Mouse (Mus musculus) stomach, postnatal 0 days (tissue): ENCODE data around the gene Zfp423. TPM values are rescaled to one million over a fixed set of nuclear protein-coding genes. Genes with fewer than 3 reads are reported as not detected.

Experiments
- ATAC-seq: fragments of 200-750 bp; cut with Nextera tagmentation; 2 replicates; pipeline ENCODE4 v1.8.0; 2017; ENCODE audit not compliant: low FRiP score, low TSS enrichment
- DNase-seq: peaks from one replicate; pipeline ENCODE4 v3.0.0-alpha.2; 2016; ENCODE audit warnings: low spot score
- H3K27ac ChIP-seq: fragments of 300-500 bp; sonication (generic); replicated peaks from 2 replicates; pipeline ENCODE4 v1.5.1; 2014; ENCODE audit warnings: mild to moderate bottlenecking, control low read depth
- H3K27me3 ChIP-seq: fragments of 300-500 bp; sonication (generic); 2 replicates; pipeline ENCODE4 v1.6.1; 2014; ENCODE audit warnings: low read length; ENCODE audit not compliant: control insufficient read depth, insufficient read depth
- H3K36me3 ChIP-seq: fragments of 300-500 bp; sonication (generic); 2 replicates; pipeline ENCODE4 v1.6.1; 2014; ENCODE audit warnings: low read length, mixed read lengths; ENCODE audit not compliant: control insufficient read depth, insufficient read depth
- H3K4me1 ChIP-seq: fragments of 300-500 bp; sonication (generic); replicated peaks from 2 replicates; pipeline ENCODE4 v1.6.1; 2014; ENCODE audit warnings: antibody characterized with exemption; ENCODE audit not compliant: control insufficient read depth, insufficient read depth
- H3K4me2 ChIP-seq: fragments of 300-500 bp; sonication (generic); replicated peaks from 2 replicates; pipeline ENCODE4 v1.6.1; 2014; ENCODE audit warnings: low read depth, mild to moderate bottlenecking, control low read depth, moderate library complexity
- H3K4me3 ChIP-seq: fragments of 300-500 bp; sonication (generic); 2 replicates; pipeline ENCODE4 v1.5.1; 2014; ENCODE audit warnings: low read depth, low read length, control low read depth
- H3K9ac ChIP-seq: fragments of 300-500 bp; sonication (generic); 2 replicates; pipeline ENCODE4 v1.6.1; 2014; ENCODE audit warnings: mild to moderate bottlenecking, low read length, control low read depth, mixed read lengths
- H3K9me3 ChIP-seq: fragments of 300-500 bp; sonication (generic); 2 replicates; pipeline ENCODE4 v1.6.1; 2016; ENCODE audit warnings: low read length; ENCODE audit not compliant: control insufficient read depth
- CTCF ChIP-seq: IDR thresholded peaks from 2 replicates; pipeline ENCODE4 v1.5.1; 2016; ENCODE audit warnings: antibody characterized with exemption, low read depth, mild to moderate bottlenecking, moderate library complexity
- EP300 ChIP-seq: optimal IDR thresholded peaks from 2 replicates; pipeline ENCODE3; 2016; ENCODE audit warnings: antibody characterized with exemption
- WGBS: fragments of 180-500 bp; shearing (Covaris S2); extraction: QIAGEN DNeasy Blood & Tissue Kit; methylation state at CpG from one replicate; pipeline ENCODE4 v1.1.7; 2014; 5-methylcytosine and 5-hydroxymethylcytosine counted together
- polyA plus RNA-seq: library from polyadenylated mRNA; unstranded; fragments of >200 nt; fragmentation: Nextera tagmentation; extraction: Ambion mirVana; gene quantifications from 2 replicates; pipeline ENCODE4 v1.2.1, GENCODE M21; 2015

The Zfp423 gene
- polyA plus RNA-seq, result 2.6 and 2.8 TPM in 2 replicates

GRCm38 (mm10) chr8:87959320-87959920 is at the start of gene Zfp423:
Zfp423 (minus strand) TSS chr8:87959595.
- H3K4me1 ChIP-seq, result peaks cover 6% of the 10 kb centered on the region
- H3K27ac ChIP-seq, result peak within 1 kb of the TSS; percentile 93
- H3K4me2 ChIP-seq, result peak within 1 kb of the TSS; percentile 97
- peaks cover 9% of the 10 kb centered on the region; the same call in 1 of the 2 replicates for H3K27me3 ChIP-seq
- H3K9ac ChIP-seq, result peak within 1 kb of the TSS; percentile 89
- TF ChIP-seq EP300, result no peak
- no peak for TF ChIP-seq CTCF
- no peaks in the 10 kb centered on the region for H3K36me3 ChIP-seq
- no peaks in the 10 kb centered on the region for H3K9me3 ChIP-seq
- DNase-seq (peak; percentile 36), ATAC-seq (peak; percentile 24; the same call in 1 of the 2 replicates)
- H3K4me3 ChIP-seq, result peak within 1 kb of the TSS; percentile 79
- under 1% methylated on average over 38 of the region's 48 CpGs for WGBS

GRCm38 (mm10) chr8:88006811-88007210 is 47.4 kb upstream of the Zfp423 start:
- H3K9ac ChIP-seq, result no peak overlapping the region
- H3K27me3 ChIP-seq, result no peaks in the 10 kb centered on the region
- H3K36me3 ChIP-seq, result no peaks in the 10 kb centered on the region
- WGBS, result 64% methylated on average over 5 of the region's 5 CpGs
- no peak overlapping the region for H3K4me3 ChIP-seq
- DNase-seq, result no peak
- no peaks in the 10 kb centered on the region for H3K9me3 ChIP-seq
- no peak overlapping the region for H3K4me2 ChIP-seq
- no peaks in the 10 kb centered on the region for H3K4me1 ChIP-seq
- H3K27ac ChIP-seq, result no peak overlapping the region
- no peak for ATAC-seq
- TF ChIP-seq EP300, result no peak
- no peak for TF ChIP-seq CTCF

- Histone ChIP-seq H3K36me3 (no peaks in the 10 kb centered on the region), H3K9me3 (no peaks in the 10 kb centered on the region), H3K4me3 (no peak overlapping the region), H3K9ac (no peak overlapping the region), H3K27me3 (no peaks in the 10 kb centered on the region), H3K27ac (no peak overlapping the region), H3K4me1 (no peaks in the 10 kb centered on the region), H3K4me2 (no peak overlapping the region)
- DNase-seq (no peak), ATAC-seq (no peak)
- 27% methylated on average over 5 of the region's 5 CpGs for WGBS
- TF ChIP-seq CTCF, result no peak
- TF ChIP-seq EP300, result no peak
These were observed 25.4 kb upstream of the Zfp423 start for GRCm38 (mm10) chr8:87984778-87985177.

- Histone ChIP-seq H3K9me3 (no peaks in the 10 kb centered on the region), H3K4me1 (no peaks in the 10 kb centered on the region), H3K27ac (no peak overlapping the region), H3K36me3 (no peaks in the 10 kb centered on the region), H3K9ac (no peak overlapping the region), H3K4me2 (no peak overlapping the region), H3K4me3 (no peak overlapping the region), H3K27me3 (no peaks in the 10 kb centered on the region)
- ATAC-seq, result no peak
- TF ChIP-seq CTCF, result no peak
- TF ChIP-seq EP300, result no peak
- 30% methylated on average over 8 of the region's 8 CpGs for WGBS
- no peak for DNase-seq
These were observed 24.6 kb upstream of the Zfp423 start for GRCm38 (mm10) chr8:87984032-87984431.

- TF ChIP-seq CTCF, result no peak
- TF ChIP-seq EP300, result no peak
- DNase-seq (no peak), ATAC-seq (no peak)
- Histone ChIP-seq H3K36me3 (no peaks in the 10 kb centered on the region), H3K9ac (no peak overlapping the region), H3K9me3 (no peaks in the 10 kb centered on the region), H3K27me3 (no peaks in the 10 kb centered on the region), H3K4me2 (no peak overlapping the region), H3K27ac (no peak overlapping the region), H3K4me3 (no peak overlapping the region), H3K4me1 (no peaks in the 10 kb centered on the region)
- WGBS, result 81% methylated on average over 4 of the region's 4 CpGs
These were observed 23.5 kb upstream of the Zfp423 start for GRCm38 (mm10) chr8:87982936-87983335.

GRCm38 (mm10) chr8:87975466-87975809 is 16.0 kb upstream of the Zfp423 start:
- ATAC-seq (no peak), DNase-seq (no peak)
- Histone ChIP-seq H3K9ac (no peak overlapping the region), H3K9me3 (no peaks in the 10 kb centered on the region), H3K36me3 (no peaks in the 10 kb centered on the region), H3K4me1 (peaks cover 3% of the 10 kb centered on the region; the same call in 1 of the 2 replicates), H3K4me3 (no peak overlapping the region), H3K4me2 (no peak overlapping the region), H3K27ac (no peak overlapping the region), H3K27me3 (no peaks in the 10 kb centered on the region)
- TF ChIP-seq CTCF, result no peak
- TF ChIP-seq EP300, result no peak
- WGBS, result 55% methylated on average over 1 of the region's 1 CpGs
